Mouse (Mus musculus): ENCODE measurements around the gene Serpina1e. TPM values are rescaled to one million over a fixed set of nuclear protein-coding genes. Genes with fewer than 3 reads are reported as not detected.

Serpina1e gene
- polyA plus RNA-seq, 1 experiment from 2014 or later, result not detected

- H3K27me3 ChIP-seq (ENCODE audit: control insufficient read depth, insufficient read depth, low read length), result no peaks in the 10 kb centered on the region
- ATAC-seq (ENCODE audit: low FRiP score), result no peak
- DNase-seq (ENCODE audit: low spot score, missing footprints), result no peak
- no peak within 1 kb of the TSS for H3K27ac ChIP-seq (ENCODE audit: low read depth, low read length)
- WGBS, result 90% methylated on average over 6 of the region's 6 CpGs
- no peak within 1 kb of the TSS for H3K9ac ChIP-seq (ENCODE audit: low read length)
- H3K36me3 ChIP-seq (ENCODE audit: control insufficient read depth, insufficient read depth, low read length), result no peaks in the 10 kb centered on the region
- H3K4me3 ChIP-seq (ENCODE audit: low read depth, low read length), result no peak within 1 kb of the TSS
- H3K4me1 ChIP-seq (ENCODE audit: control insufficient read depth, insufficient read depth, low read length), result no peaks in the 10 kb centered on the region
- no peaks in the 10 kb centered on the region for H3K9me3 ChIP-seq (ENCODE audit: control insufficient read depth, low read length)
- H3K4me2 ChIP-seq, result no peak within 1 kb of the TSS
These were observed 31.1 kb upstream of the Serpina1e start, which contains the start of gene Serpina11 for GRCm38 (mm10) chr12:103989857-103990256. Gene Serpina11, minus strand, starts transcription at chr12:103989957.

- no peak for ATAC-seq (ENCODE audit: low FRiP score)
- no peaks in the 10 kb centered on the region for H3K36me3 ChIP-seq (ENCODE audit: control insufficient read depth, insufficient read depth, low read length)
- H3K9me3 ChIP-seq (ENCODE audit: control insufficient read depth, low read length), result no peaks in the 10 kb centered on the region
- H3K4me2 ChIP-seq, result no peak overlapping the region
- H3K27me3 ChIP-seq (ENCODE audit: control insufficient read depth, insufficient read depth, low read length), result no peaks in the 10 kb centered on the region
- no peak for DNase-seq (ENCODE audit: low spot score, missing footprints)
- H3K4me1 ChIP-seq (ENCODE audit: control insufficient read depth, insufficient read depth, low read length), result no peaks in the 10 kb centered on the region
- no peak overlapping the region for H3K27ac ChIP-seq (ENCODE audit: low read depth, low read length)
- no peak overlapping the region for H3K4me3 ChIP-seq (ENCODE audit: low read depth, low read length)
- H3K9ac ChIP-seq (ENCODE audit: low read length), result no peak overlapping the region
- 68% methylated on average over 2 of the region's 2 CpGs for WGBS
These were observed 30.7 kb upstream of the Serpina1e start for GRCm38 (mm10) chr12:103989514-103989767.

DNA sequence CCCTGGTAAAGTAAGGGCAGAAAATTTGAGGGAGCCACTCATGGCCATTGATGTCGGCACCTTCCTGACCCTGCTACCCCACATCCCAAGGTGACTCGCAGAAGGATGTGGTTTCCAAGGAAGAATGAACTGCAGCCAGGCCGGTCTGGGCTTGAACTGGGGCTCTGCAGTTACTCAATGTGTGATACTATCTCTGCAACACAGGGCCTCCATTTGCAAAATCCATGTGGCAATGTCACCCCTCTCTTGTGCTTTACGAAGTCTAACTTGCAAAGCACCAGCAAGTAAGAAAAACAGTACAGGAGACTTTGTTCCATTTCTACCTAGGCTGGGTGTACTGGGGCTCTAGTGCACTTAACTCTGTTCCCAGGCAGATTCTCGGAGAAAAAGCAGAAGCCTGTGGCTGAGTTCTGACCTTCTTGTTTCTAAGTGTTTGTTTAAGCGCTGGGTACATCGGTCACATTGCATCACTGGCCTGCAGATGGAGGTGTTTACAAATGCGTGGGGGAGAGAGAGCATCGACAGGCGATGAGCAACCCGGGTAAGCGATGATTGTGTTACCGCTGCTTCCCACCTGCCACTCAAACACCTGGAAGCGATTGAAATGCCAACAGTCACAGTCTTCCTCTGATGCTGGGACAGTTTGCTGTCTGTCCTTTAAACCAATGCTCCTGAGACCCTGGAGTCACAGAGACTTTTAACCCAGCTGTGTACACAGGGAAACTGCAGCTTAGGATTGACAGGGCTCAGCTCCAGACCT, 30.2 kb upstream of the Serpina1e start:
- Histone ChIP-seq H3K9me3 (ENCODE audit: control insufficient read depth, low read length) (no peaks in the 10 kb centered on the region), H3K4me2 (no peak overlapping the region), H3K27me3 (ENCODE audit: control insufficient read depth, insufficient read depth, low read length) (no peaks in the 10 kb centered on the region), H3K4me3 (ENCODE audit: low read depth, low read length) (no peak overlapping the region), H3K4me1 (ENCODE audit: control insufficient read depth, insufficient read depth, low read length) (no peaks in the 10 kb centered on the region), H3K9ac (ENCODE audit: low read length) (no peak overlapping the region), H3K27ac (ENCODE audit: low read depth, low read length) (no peak overlapping the region), H3K36me3 (ENCODE audit: control insufficient read depth, insufficient read depth, low read length) (no peaks in the 10 kb centered on the region)
- no peak for DNase-seq (ENCODE audit: low spot score, missing footprints)
- 68% methylated on average over 14 of the region's 14 CpGs for WGBS
- no peak for ATAC-seq (ENCODE audit: low FRiP score)

- no peaks in the 10 kb centered on the region for H3K4me1 ChIP-seq (ENCODE audit: control insufficient read depth, insufficient read depth, low read length)
- no peak overlapping the region for H3K4me2 ChIP-seq
- no peak overlapping the region for H3K4me3 ChIP-seq (ENCODE audit: low read depth, low read length)
- H3K27ac ChIP-seq (ENCODE audit: low read depth, low read length), result no peak overlapping the region
- DNase-seq (ENCODE audit: low spot score, missing footprints), result no peak
- H3K9ac ChIP-seq (ENCODE audit: low read length), result no peak overlapping the region
- ATAC-seq (ENCODE audit: low FRiP score), result no peak
- 72% methylated on average over 5 of the region's 5 CpGs for WGBS
- no peaks in the 10 kb centered on the region for H3K9me3 ChIP-seq (ENCODE audit: control insufficient read depth, low read length)
- H3K36me3 ChIP-seq (ENCODE audit: control insufficient read depth, insufficient read depth, low read length), result no peaks in the 10 kb centered on the region
- no peaks in the 10 kb centered on the region for H3K27me3 ChIP-seq (ENCODE audit: control insufficient read depth, insufficient read depth, low read length)
These were observed 27.1 kb upstream of the Serpina1e start for GRCm38 (mm10) chr12:103985868-103986267.

GRCm38 (mm10) chr12:103984935-103985334, 26.2 kb upstream of the Serpina1e start:
- no peak for ATAC-seq (ENCODE audit: low FRiP score)
- H3K9ac ChIP-seq (ENCODE audit: low read length), result no peak overlapping the region
- H3K9me3 ChIP-seq (ENCODE audit: control insufficient read depth, low read length), result no peaks in the 10 kb centered on the region
- no peaks in the 10 kb centered on the region for H3K36me3 ChIP-seq (ENCODE audit: control insufficient read depth, insufficient read depth, low read length)
- no peak overlapping the region for H3K4me3 ChIP-seq (ENCODE audit: low read depth, low read length)
- DNase-seq (ENCODE audit: low spot score, missing footprints), result no peak
- H3K4me2 ChIP-seq, result no peak overlapping the region
- 70% methylated on average over 4 of the region's 4 CpGs for WGBS
- no peaks in the 10 kb centered on the region for H3K27me3 ChIP-seq (ENCODE audit: control insufficient read depth, insufficient read depth, low read length)
- H3K27ac ChIP-seq (ENCODE audit: low read depth, low read length), result no peak overlapping the region
- no peaks in the 10 kb centered on the region for H3K4me1 ChIP-seq (ENCODE audit: control insufficient read depth, insufficient read depth, low read length)

DNA sequence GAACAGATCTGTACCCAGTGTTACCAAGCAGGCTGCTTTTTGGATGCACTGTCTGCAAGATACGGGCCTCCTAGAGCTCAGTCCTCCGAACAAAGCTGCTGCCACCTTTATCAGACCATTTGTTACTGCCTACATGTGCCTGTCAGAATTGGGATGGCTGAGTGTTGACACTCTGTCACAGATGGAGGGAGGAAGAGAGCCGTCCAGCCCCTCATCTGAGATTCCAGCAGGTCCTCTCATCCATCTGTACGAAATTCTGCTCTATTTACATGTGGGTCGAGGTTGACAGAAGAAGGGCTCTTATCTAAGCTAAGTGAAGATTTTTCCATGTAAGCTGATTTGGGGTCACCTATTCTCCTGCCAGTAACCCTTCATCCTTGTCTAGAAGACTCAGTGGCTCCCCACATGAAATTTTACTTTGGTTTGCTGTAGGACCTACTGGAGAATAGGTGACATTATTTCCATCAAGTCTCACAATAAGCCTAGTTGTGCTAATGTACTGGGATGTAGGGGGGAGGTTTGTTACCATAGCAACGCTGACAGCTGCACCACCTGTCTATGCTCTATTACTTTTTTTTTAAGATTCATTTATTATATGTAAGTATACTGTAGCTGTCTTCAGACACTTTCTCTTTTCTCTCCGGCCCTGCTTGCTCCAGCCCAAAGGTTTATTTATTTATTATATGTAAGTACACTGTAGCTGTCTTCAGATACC, 23.0 kb upstream of the Serpina1e start:
- H3K4me1 ChIP-seq (ENCODE audit: control insufficient read depth, insufficient read depth, low read length), result no peaks in the 10 kb centered on the region
- 83% methylated on average over 7 of the region's 7 CpGs for WGBS
- no peak overlapping the region for H3K4me2 ChIP-seq
- H3K9me3 ChIP-seq (ENCODE audit: control insufficient read depth, low read length), result no peaks in the 10 kb centered on the region
- no peak overlapping the region for H3K27ac ChIP-seq (ENCODE audit: low read depth, low read length)
- H3K27me3 ChIP-seq (ENCODE audit: control insufficient read depth, insufficient read depth, low read length), result no peaks in the 10 kb centered on the region
- H3K4me3 ChIP-seq (ENCODE audit: low read depth, low read length), result no peak overlapping the region
- DNase-seq (ENCODE audit: low spot score, missing footprints) (no peak), ATAC-seq (ENCODE audit: low FRiP score) (no peak)
- no peak overlapping the region for H3K9ac ChIP-seq (ENCODE audit: low read length)
- no peaks in the 10 kb centered on the region for H3K36me3 ChIP-seq (ENCODE audit: control insufficient read depth, insufficient read depth, low read length)

- 90% methylated on average over 10 of the region's 10 CpGs for WGBS
- no peak for ATAC-seq (ENCODE audit: low FRiP score)
- no peaks in the 10 kb centered on the region for H3K4me1 ChIP-seq (ENCODE audit: control insufficient read depth, insufficient read depth, low read length)
These were observed 19.5 kb upstream of the Serpina1e start for GRCm38 (mm10) chr12:103978294-103978693.

GRCm38 (mm10) chr12:103977846-103978245, 19.1 kb upstream of the Serpina1e start:
- Histone ChIP-seq H3K9me3 (ENCODE audit: control insufficient read depth, low read length) (no peaks in the 10 kb centered on the region), H3K27me3 (ENCODE audit: control insufficient read depth, insufficient read depth, low read length) (no peaks in the 10 kb centered on the region), H3K4me3 (ENCODE audit: low read depth, low read length) (no peak overlapping the region), H3K27ac (ENCODE audit: low read depth, low read length) (no peak overlapping the region), H3K4me2 (no peak overlapping the region), H3K9ac (ENCODE audit: low read length) (no peak overlapping the region), H3K36me3 (ENCODE audit: control insufficient read depth, insufficient read depth, low read length) (no peaks in the 10 kb centered on the region), H3K4me1 (ENCODE audit: control insufficient read depth, insufficient read depth, low read length) (no peaks in the 10 kb centered on the region)
- no peak for DNase-seq (ENCODE audit: low spot score, missing footprints)
- 40% methylated on average over 5 of the region's 5 CpGs for WGBS
- ATAC-seq (ENCODE audit: low FRiP score), result no peak

More at GRCm38 (mm10) chr12:103978294-103978693, 19.5 kb upstream of the Serpina1e start:
- Histone ChIP-seq H3K27me3 (ENCODE audit: control insufficient read depth, insufficient read depth, low read length) (no peaks in the 10 kb centered on the region), H3K9ac (ENCODE audit: low read length) (no peak overlapping the region), H3K4me3 (ENCODE audit: low read depth, low read length) (no peak overlapping the region), H3K9me3 (ENCODE audit: control insufficient read depth, low read length) (no peaks in the 10 kb centered on the region), H3K4me2 (no peak overlapping the region), H3K27ac (ENCODE audit: low read depth, low read length) (no peak overlapping the region), H3K36me3 (ENCODE audit: control insufficient read depth, insufficient read depth, low read length) (no peaks in the 10 kb centered on the region)
- no peak for DNase-seq (ENCODE audit: low spot score, missing footprints)

- Histone ChIP-seq H3K4me3 (ENCODE audit: low read depth, low read length) (no peak overlapping the region), H3K36me3 (ENCODE audit: control insufficient read depth, insufficient read depth, low read length) (no peaks in the 10 kb centered on the region)
- WGBS, result 70% methylated on average over 3 of the region's 3 CpGs
These were observed 18.3 kb upstream of the Serpina1e start for GRCm38 (mm10) chr12:103977060-103977459.

More at GRCm38 (mm10) chr12:103977060-103977459, 18.3 kb upstream of the Serpina1e start:
- ATAC-seq (ENCODE audit: low FRiP score), result no peak
- H3K27ac ChIP-seq (ENCODE audit: low read depth, low read length), result no peak overlapping the region
- H3K27me3 ChIP-seq (ENCODE audit: control insufficient read depth, insufficient read depth, low read length), result no peaks in the 10 kb centered on the region
- no peaks in the 10 kb centered on the region for H3K4me1 ChIP-seq (ENCODE audit: control insufficient read depth, insufficient read depth, low read length)
- H3K9ac ChIP-seq (ENCODE audit: low read length), result no peak overlapping the region
- no peak for DNase-seq (ENCODE audit: low spot score, missing footprints)
- H3K4me2 ChIP-seq, result no peak overlapping the region
- no peaks in the 10 kb centered on the region for H3K9me3 ChIP-seq (ENCODE audit: control insufficient read depth, low read length)

Measured in midbrain, embryonic 11.5 days (tissue).